Mouse (Mus musculus): Measurements from ENCODE around the gene Slc7a1. TPM values are rescaled to one million over a fixed set of nuclear protein-coding genes. Genes with fewer than 3 reads are reported as not detected.
"Not testable (repeated sequence)": the region's sequence is repeated elsewhere in the genome, so short reads cannot be mapped to it uniquely, and the experiment has no call there.

The Slc7a1 gene
- total RNA-seq, 2 experiments from 2014 or later, result 23.1 to 25.1 TPM

GRCm38 (mm10) chr5:148331926-148332621 is 67.6 kb downstream of the Slc7a1 start:
- ATAC-seq (replicated peaks; ENCODE audit: poor library complexity, severe bottlenecking), result no peak

- ATAC-seq (replicated peaks; ENCODE audit: poor library complexity, severe bottlenecking), result no peak
These were observed 68.4 kb downstream of the Slc7a1 start for GRCm38 (mm10) chr5:148331229-148331776.

- no peak for ATAC-seq (replicated peaks; ENCODE audit: poor library complexity, severe bottlenecking)
These were observed 70.7 kb downstream of the Slc7a1 start for GRCm38 (mm10) chr5:148328982-148329381.

GRCm38 (mm10) chr5:148326295-148326694 is 73.4 kb downstream of the Slc7a1 start:
- not testable (repeated sequence) for ATAC-seq (replicated peaks; ENCODE audit: poor library complexity, severe bottlenecking)

- peak; percentile 97 for ATAC-seq (replicated peaks; ENCODE audit: poor library complexity, severe bottlenecking)
These were observed 74.3 kb downstream of the Slc7a1 start for GRCm38 (mm10) chr5:148325317-148325885.

DNA sequence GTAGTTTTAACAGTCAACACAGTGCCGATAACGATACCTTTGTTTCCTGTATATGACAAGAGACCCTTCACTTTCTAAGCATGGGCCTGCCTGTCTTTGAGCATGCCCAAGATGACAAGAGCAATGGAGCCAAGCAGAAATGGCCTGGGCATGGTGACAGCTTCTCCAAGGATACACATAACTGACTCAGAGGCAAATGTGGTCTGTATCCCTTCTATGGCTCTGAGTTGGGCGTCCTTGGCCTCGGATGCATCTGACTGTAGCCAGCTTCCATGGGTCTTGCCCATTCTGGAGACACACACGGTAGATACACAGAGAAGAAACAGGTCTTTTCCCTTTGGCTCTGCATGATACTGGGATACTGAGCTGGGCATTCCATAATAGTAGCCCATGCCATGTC is 84.8 kb downstream of the Slc7a1 start:
- no peak for ATAC-seq (replicated peaks; ENCODE audit: poor library complexity, severe bottlenecking)

DNA sequence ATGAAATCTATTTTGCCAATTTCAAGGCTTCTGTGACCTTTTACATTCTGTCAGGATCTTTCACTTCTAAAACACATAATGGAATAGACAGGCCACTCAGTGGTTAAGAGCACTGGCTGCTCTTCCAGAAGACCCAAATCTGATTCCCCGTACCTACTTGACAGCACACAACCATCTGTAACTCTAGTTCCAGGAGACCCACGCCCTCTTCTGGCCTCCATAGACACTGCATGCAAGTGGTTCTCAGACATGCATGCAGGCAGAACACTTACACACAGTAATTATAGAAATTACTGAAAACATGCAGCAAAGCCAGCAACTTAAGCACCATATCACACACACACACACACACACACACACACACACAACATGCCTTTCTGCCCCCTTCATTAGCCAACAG is 87.3 kb downstream of the Slc7a1 start:
- ATAC-seq (replicated peaks; ENCODE audit: poor library complexity, severe bottlenecking), result no peak

DNA sequence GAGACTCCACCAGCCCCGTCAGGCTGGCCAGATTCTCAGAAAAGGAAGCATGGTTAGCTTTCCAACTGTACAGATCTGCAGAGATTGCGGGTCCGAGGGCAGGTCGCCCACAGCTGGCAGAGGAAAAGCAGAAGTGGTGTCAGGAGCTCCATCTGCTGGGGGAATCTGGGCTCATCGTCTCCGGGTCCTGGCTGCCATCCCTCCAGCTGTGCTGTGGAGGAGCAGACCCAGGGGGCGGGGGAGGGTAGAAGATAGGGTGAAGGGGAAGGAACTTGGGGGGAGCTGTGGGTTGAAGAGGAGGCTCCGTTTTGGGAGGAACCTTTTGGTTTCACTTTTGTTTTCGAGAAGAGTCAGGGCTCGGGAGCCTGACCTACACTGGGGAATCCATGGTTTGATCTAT is 88.9 kb downstream of the Slc7a1 start:
- ATAC-seq (replicated peaks; ENCODE audit: poor library complexity, severe bottlenecking), result peak; percentile 100

- ATAC-seq (replicated peaks; ENCODE audit: poor library complexity, severe bottlenecking), result no peak
These were observed 95.6 kb downstream of the Slc7a1 start for GRCm38 (mm10) chr5:148304112-148304511.

DNA sequence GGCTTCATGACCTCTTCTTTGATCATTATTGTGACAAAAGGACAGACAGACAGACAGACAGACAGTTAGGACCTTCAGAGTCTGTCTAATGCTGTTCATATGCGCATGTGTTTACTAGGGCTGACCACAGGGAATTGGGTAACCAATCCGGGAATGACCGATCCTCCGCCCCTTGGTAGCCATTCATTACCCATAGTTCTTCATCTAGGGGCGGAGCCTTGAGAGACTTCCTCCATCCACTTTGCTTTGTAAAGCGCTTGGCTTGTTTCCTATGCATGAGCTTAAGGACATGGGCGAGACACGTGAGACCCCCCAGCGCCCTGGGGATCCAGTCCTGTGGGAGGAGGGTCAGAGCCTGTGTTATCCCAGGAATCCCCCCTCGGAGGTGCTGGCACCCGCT is 96.7 kb downstream of the Slc7a1 start:
- ATAC-seq (replicated peaks; ENCODE audit: poor library complexity, severe bottlenecking), result peak; percentile 51

- ATAC-seq (replicated peaks; ENCODE audit: poor library complexity, severe bottlenecking), result peak; percentile 35; the same call in 1 of the 2 replicates
These were observed 106.4 kb downstream of the Slc7a1 start for GRCm38 (mm10) chr5:148293346-148293745.

DNA sequence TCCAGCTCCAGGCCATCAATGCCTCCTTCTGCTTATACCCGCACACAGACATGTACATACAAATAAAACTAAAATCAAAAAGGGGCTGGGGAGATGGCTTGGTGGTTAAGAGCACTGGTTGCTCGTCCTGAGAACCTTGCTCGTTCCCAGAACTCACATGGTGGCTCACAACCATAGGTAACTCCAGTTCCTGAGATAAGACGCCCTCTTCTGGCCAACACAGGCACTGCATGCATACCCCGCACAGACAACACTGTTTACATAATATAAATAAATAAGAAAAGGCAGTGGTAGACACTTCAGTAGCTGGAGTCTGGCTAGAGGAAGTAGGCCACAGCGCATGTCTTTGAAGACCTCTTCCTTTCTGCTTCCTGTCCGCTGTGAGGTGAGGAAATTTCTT is 106.8 kb downstream of the Slc7a1 start:
- no peak for ATAC-seq (replicated peaks; ENCODE audit: poor library complexity, severe bottlenecking)

GRCm38 (mm10) chr5:148289951-148290350 is 109.8 kb downstream of the Slc7a1 start:
- ATAC-seq (replicated peaks; ENCODE audit: poor library complexity, severe bottlenecking), result no peak

GRCm38 (mm10) chr5:148288804-148289203 is 110.9 kb downstream of the Slc7a1 start:
- ATAC-seq (replicated peaks; ENCODE audit: poor library complexity, severe bottlenecking), result no peak

GRCm38 (mm10) chr5:148287529-148287928 is 112.2 kb downstream of the Slc7a1 start:
- no peak for ATAC-seq (replicated peaks; ENCODE audit: poor library complexity, severe bottlenecking)

- ATAC-seq (replicated peaks; ENCODE audit: poor library complexity, severe bottlenecking), result no peak
These were observed 116.1 kb downstream of the Slc7a1 start for GRCm38 (mm10) chr5:148283584-148283983.

DNA sequence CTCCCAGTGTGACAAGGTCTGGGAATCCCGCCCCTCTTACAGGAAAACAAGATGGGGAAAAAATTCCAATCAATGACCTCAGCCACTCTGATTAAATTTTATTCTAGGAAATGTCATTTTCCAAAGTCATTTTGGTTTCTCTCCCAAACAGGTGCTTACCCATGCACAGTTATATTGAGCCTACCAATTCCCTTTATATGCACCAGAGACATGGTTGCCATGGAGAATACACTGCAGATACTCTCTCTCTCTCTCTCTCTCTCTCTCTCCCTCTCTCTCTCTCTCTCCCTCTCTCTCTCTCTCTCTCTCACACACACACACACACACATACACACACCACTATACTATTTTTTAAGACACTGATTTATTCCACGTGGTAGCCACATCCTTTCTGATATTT is 116.5 kb downstream of the Slc7a1 start:
- ATAC-seq (replicated peaks; ENCODE audit: poor library complexity, severe bottlenecking), result no peak

GRCm38 (mm10) chr5:148282631-148283030 is 117.1 kb downstream of the Slc7a1 start:
- ATAC-seq (replicated peaks; ENCODE audit: poor library complexity, severe bottlenecking), result no peak

GRCm38 (mm10) chr5:148282093-148282492 is 117.6 kb downstream of the Slc7a1 start:
- ATAC-seq (replicated peaks; ENCODE audit: poor library complexity, severe bottlenecking), result no peak

- no peak for ATAC-seq (replicated peaks; ENCODE audit: poor library complexity, severe bottlenecking)
These were observed 119.4 kb downstream of the Slc7a1 start for GRCm38 (mm10) chr5:148280321-148280720.

- no peak for ATAC-seq (replicated peaks; ENCODE audit: poor library complexity, severe bottlenecking)
These were observed 121.5 kb downstream of the Slc7a1 start for GRCm38 (mm10) chr5:148278233-148278632.

Data from granulocyte monocyte progenitor cell, adult 5-6 weeks (primary cell).